Mouse (Mus musculus) spleen, adult 2 months (tissue): ENCODE results near the gene Cep57. TPM values are rescaled to one million over a fixed set of nuclear protein-coding genes. Genes with fewer than 3 reads are reported as not detected.

Source experiments
- DNase-seq, 2 experiments: peaks; one replicate each; pipeline versions ENCODE4 v3.0.0 to v3.0.0-alpha.2; 2012 to 2021; ENCODE audit warnings: low spot score in 2 of 2, low read depth in 1 of 2
- H3K27ac ChIP-seq: fragments of 200-500 bp; 2 replicates; pipeline ENCODE4 v1.5.1; 2012; ENCODE audit warnings: low read length, inconsistent platforms; ENCODE audit not compliant: insufficient read depth
- H3K27me3 ChIP-seq: fragments of 200-500 bp; 2 replicates; pipeline ENCODE4 v1.6.1; 2012; ENCODE audit warnings: mild to moderate bottlenecking, moderate library complexity, low read length, inconsistent platforms; ENCODE audit not compliant: control insufficient read depth, insufficient read depth
- H3K36me3 ChIP-seq: fragments of 200-500 bp; 2 replicates; pipeline ENCODE4 v1.6.1; 2012; ENCODE audit warnings: mild to moderate bottlenecking, low read length, inconsistent platforms; ENCODE audit not compliant: control insufficient read depth, insufficient read depth
- H3K4me1 ChIP-seq: fragments of 200-500 bp; 2 replicates; pipeline ENCODE4 v1.6.1; 2011; ENCODE audit warnings: inconsistent platforms; ENCODE audit not compliant: control insufficient read depth, insufficient read depth, insufficient read length
- H3K4me3 ChIP-seq: fragments of 200-500 bp; 2 replicates; pipeline ENCODE4 v1.5.1; 2011; ENCODE audit warnings: mild to moderate bottlenecking, inconsistent platforms; ENCODE audit not compliant: insufficient read depth, insufficient read length; ENCODE audit errors: extremely low read depth
- CTCF ChIP-seq: fragments of 200-500 bp; IDR thresholded peaks from 2 replicates; pipeline ENCODE4 v1.5.1; 2011; ENCODE audit warnings: mild to moderate bottlenecking, inconsistent platforms; ENCODE audit not compliant: insufficient read depth, insufficient read length, insufficient replicate concordance; ENCODE audit errors: extremely low read depth
- POLR2A ChIP-seq: fragments of 200-500 bp; IDR thresholded peaks from 2 replicates; pipeline ENCODE4 v1.6.1; 2011; ENCODE audit warnings: low read depth, low read length, inconsistent platforms
- WGBS: fragments of 180-500 bp; shearing (Covaris S2); methylation state at CpG from one replicate; pipeline ENCODE4 v1.1.7; 2018; 5-methylcytosine and 5-hydroxymethylcytosine counted together
- polyA plus RNA-seq: library from polyadenylated mRNA; depleted of rRNA; stranded (reverse); fragments of >200 nt; gene quantifications from 2 replicates; pipeline ENCODE4 v1.2.3, GENCODE M21; 2012; rRNA removed

The Cep57 gene
- polyA plus RNA-seq, 1 experiment: 8.5 TPM

DNA sequence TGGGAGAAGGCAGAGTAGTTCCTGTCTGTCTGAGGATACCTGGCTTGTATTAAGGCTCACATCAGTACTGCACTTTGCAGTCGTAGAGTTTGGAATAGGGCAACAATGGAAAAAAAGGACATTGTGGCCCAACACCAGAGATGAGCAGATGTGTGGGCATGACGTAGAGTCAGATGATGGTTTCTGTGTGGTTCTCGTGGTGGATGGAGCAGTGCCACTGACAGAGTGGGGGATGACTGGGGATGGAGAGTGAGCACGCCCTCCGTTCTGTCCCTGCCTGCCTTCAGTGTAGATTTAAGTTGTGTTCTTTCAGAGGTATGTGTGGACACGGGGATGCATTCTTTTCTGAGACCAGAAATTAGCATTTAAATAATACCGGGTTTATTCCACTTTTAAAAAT, 60.3 kb downstream of the Cep57 start:
- no peak for TF ChIP-seq POLR2A
- TF ChIP-seq CTCF: no peak
- no peaks in the 10 kb centered on the region for H3K27me3 ChIP-seq
- no peak overlapping the region for H3K4me3 ChIP-seq
- WGBS: 81% methylated on average over 7 of the region's 7 CpGs
- no peaks in the 10 kb centered on the region for H3K4me1 ChIP-seq
- H3K27ac ChIP-seq: no peak overlapping the region
- no peak for DNase-seq
- H3K36me3 ChIP-seq: no peaks in the 10 kb centered on the region

DNA sequence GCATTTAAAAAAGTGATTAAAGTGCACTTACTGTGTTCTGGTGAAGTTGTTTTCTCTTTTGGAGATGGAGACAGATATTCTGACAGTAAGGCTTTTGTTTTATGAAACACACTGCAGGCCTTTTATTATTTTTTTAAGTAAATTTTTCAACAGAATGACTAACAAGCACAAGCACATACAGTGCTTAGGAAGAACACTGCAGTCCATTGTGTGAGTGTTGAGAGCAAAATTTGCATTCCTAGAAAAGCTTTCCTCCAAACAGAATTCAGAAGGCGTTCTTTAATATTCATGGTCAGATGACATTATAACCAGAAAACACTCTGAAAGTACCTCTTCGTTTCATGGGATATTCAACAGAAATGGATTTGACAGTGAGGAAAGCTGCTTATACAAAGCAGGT, 61.3 kb downstream of the Cep57 start:
- no peaks in the 10 kb centered on the region for H3K4me1 ChIP-seq
- no peak overlapping the region for H3K27ac ChIP-seq
- no peak for DNase-seq
- 95% methylated on average over 2 of the region's 2 CpGs for WGBS
- H3K36me3 ChIP-seq: peaks cover 2% of the 10 kb centered on the region
- H3K27me3 ChIP-seq: no peaks in the 10 kb centered on the region
- TF ChIP-seq POLR2A (no peak), CTCF (no peak)
- H3K4me3 ChIP-seq: no peak overlapping the region

DNA sequence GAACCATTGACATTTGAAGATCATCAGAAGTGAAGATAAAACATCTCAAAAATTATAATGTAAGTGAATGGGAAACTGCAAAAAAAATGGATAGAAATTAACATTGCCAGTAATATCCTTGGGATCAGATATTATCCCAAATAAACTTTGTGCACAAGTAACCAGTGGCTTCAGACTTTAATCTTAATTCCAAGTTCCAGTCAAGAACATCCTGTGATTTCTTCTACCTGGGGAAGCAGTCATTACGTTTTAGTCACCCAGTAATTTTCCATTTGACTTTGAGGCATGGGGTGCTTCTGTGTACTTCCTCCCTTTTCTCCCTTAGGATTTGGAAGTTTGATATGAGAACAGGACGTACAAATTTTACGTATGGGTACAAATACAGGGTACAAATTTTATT, 66.5 kb downstream of the Cep57 start:
- Histone ChIP-seq H3K36me3 (peaks cover 4% of the 10 kb centered on the region), H3K27ac (no peak overlapping the region), H3K4me3 (no peak overlapping the region), H3K4me1 (no peaks in the 10 kb centered on the region), H3K27me3 (no peaks in the 10 kb centered on the region)
- 94% methylated on average over 3 of the region's 3 CpGs for WGBS
- TF ChIP-seq CTCF (no peak), POLR2A (no peak)
- DNase-seq: no peak

Other genes starting within 250 kb of the Cep57 start
- 22.3 and 30.7 TPM in 2 replicates for gene Mtmr2, start 78.7 kb downstream of the Cep57 start, polyA plus RNA-seq
- 8.5 and 19.2 TPM in 2 replicates for gene Fam76b, start 609 bp upstream of the Cep57 start, polyA plus RNA-seq